Mouse (Mus musculus) cerebellum, postnatal 36 days (tissue): ENCODE measurements around the gene Olfr605.
"Not testable (repeated sequence)": the region's sequence is repeated elsewhere in the genome, so short reads cannot be mapped to it uniquely, and the experiment has no call there.

ENCODE experiments used
- DNase-seq, 2 experiments: peaks; one replicate each; pipeline ENCODE4 v3.0.0; 2021 to 2022; ENCODE audit warnings: mixed read lengths in 2 of 2

Olfr605 gene

GRCm38 (mm10) chr7:103445339-103445738 lies at the start of gene Olfr605:
Olfr605 (minus strand) TSS chr7:103445439.
- no peak for DNase-seq

GRCm38 (mm10) chr7:103477106-103477505 lies 31.9 kb upstream of the Olfr605 start:
- not testable (repeated sequence) for DNase-seq

GRCm38 (mm10) chr7:103469577-103469976 lies 24.3 kb upstream of the Olfr605 start, which contains the start of gene Olfr608:
Olfr608 (plus strand) TSS chr7:103469877.
- no peak for DNase-seq

GRCm38 (mm10) chr7:103460590-103460989 lies 15.4 kb upstream of the Olfr605 start:
- DNase-seq, result no peak

- no peak for DNase-seq
Observed at GRCm38 (mm10) chr7:103448746-103449145, 3.5 kb upstream of the Olfr605 start, which contains the start of gene Olfr606. Olfr606 (plus strand) TSS chr7:103449046.

- DNase-seq, result not testable (repeated sequence)
Observed at GRCm38 (mm10) chr7:103414772-103415171, 30.5 kb downstream of the Olfr605 start, which contains the start of gene Usp17lc. Usp17lc (plus strand) TSS chr7:103415072.

- not testable (repeated sequence) for DNase-seq
Observed at GRCm38 (mm10) chr7:103406521-103407055, 38.7 kb downstream of the Olfr605 start.

- no peak for DNase-seq
Observed at GRCm38 (mm10) chr7:103398981-103399380, 46.3 kb downstream of the Olfr605 start.

- DNase-seq, result no peak
Observed at GRCm38 (mm10) chr7:103397758-103398157, 47.5 kb downstream of the Olfr605 start.
